Mouse (Mus musculus) skeletal muscle tissue, adult 2 months (tissue): ENCODE data around the gene N4bp2l1.

Experiments used
- DNase-seq: peaks from one replicate; pipeline ENCODE4 v3.0.0-alpha.2; 2012; ENCODE audit warnings: low read depth, low spot score

The N4bp2l1 gene

DNA sequence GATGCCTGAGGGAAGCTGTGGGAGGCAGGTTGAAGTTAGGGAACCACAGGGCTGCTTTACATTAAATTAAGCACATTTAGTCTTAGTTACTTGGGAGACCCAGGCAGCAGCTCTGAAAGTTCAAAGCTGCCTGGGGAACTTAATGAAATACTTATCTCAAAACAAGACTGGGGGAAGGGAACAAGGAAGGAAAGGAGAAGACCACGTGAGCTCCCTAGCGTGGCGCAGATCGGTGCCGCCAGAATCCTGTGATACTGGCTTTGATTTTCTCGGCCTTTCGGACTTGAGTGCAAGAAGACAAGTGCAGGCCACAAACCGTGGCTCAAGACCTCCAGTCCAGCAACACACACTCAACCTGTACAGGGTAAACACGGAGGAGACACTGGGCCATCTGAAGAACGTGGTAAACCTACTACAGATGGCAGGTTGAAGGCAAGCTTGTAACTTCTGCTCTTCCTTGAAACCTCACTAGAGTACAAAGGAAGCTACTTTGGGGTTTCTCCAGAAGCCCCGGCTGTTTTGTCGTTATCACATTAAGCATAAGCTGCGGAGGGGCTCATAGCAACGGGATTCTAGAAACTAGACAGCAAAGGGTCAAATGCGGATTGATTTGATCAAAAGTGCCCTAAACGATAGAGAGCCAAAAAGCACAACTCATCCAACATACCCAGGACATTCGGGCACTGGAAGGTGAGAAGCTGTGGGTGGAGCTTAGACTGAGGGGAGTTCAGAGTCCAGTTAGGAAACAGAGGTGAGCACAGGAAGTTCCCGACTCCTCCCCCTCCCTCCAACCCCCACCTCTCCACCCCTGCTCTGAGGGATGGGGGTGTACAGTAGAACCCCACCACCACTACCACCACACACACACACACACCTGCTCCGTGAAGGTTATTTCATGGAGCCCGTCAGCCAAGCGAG is 1.5 kb upstream of the N4bp2l1 start:
- DNase-seq: no peak

DNA sequence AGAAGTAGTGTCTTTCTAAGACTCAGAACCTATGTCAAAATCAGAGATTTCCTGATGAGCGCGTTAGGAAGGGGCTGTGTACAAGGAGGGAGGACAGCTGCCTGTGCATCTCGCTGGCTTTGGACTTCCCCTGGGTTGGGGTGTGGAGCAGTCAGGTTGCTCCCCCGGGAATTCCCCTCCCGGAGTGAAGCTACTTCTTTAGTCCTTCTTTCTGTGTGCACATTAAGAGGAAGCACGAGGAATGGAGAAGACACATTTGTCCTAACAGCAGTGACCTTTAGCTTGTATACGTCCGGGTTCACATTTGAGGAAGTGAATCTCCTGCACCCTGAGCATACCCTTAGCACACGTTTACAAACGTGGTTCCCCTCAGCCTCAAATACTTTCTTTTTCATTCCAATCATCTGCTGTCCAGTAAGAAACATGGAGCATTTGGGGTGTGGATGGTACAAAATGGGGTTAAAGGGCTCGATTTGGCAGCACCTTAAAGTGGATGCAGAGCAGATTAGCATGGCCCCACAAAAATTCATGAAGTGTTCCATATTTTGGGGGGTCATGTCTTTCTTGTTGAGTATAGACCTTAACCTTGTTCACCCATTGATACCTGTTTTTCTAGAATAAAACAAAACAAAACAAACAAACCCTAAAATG is 1.5 kb downstream of the N4bp2l1 start:
- DNase-seq: no peak

DNA sequence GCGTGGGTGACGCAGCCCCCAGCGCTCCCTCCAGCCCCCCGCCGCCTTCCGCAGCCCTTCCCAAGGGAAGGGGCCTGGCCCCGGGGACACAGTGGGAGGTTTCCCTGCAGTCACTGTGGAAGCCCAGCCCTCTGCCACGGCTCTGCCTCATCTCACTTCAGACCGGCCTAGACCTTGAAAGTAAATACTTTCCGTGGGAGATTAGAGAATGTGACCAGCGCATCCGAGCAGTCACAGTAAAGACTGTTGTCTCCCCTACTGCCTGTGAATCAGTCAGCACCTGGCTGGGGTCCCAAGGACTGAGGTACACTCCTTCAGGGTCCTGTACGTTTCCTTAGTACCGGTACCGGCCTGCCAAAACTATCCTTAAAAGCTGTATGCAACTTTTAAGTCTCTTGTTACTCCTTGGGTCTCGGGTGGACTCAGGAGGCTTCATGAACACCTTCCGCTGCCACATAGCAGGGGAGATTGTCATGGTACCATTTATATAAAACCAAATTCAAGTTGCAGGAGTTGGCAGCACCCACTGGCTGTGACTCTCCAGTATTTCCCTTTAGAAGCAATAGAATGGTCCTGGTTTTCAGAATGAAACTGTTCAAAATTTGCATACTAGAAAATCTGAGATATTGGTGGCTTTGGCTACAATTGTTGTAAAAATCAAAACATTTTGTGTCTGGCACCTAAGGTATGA is 2.2 kb downstream of the N4bp2l1 start:
- no peak for DNase-seq

DNA sequence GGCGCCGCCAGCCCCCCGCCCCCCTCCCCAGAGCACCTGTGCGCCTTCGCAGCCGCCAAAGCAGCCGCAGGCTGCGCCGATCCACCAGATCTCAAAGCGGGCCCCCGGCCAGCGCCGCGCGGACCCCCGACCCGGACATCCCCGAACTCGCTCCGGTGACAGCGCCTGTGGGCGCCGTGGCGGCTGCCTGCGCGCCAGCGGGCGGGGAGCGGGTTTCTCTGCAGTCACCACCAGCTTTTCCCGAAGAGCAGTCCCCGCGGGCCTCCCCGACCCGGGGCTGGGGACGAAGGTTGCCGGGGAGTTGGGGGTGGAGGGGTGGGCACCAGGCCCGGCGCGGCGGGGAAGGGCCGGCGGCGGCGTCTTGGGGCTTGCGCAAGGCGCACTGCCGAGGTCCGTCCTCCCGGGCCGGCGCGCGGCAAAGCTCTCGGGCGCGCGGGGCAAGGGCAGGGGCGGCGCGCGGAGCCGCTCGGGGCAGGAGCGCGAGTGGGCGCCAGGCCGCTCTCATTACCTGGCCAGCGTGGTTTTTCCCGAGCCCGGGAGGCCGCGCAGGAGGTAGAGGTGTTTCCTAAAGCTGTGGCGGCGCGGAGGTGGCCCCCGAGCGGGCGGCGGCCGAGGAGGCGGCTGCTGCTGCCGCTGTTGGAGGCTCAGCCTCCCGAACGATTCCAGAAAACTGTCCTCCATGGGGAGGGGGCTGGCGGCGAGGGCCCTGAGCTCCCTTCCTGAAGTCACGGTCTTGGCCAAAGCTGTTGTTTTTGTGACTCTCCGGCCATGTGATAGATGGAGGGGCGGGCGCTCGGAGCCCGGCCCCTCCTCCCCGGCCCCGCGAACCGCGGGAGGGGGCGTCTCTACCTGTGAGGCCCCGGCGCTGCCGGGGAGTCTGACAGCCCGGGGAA is 3.0 kb downstream of the N4bp2l1 start:
- DNase-seq: no peak

DNA sequence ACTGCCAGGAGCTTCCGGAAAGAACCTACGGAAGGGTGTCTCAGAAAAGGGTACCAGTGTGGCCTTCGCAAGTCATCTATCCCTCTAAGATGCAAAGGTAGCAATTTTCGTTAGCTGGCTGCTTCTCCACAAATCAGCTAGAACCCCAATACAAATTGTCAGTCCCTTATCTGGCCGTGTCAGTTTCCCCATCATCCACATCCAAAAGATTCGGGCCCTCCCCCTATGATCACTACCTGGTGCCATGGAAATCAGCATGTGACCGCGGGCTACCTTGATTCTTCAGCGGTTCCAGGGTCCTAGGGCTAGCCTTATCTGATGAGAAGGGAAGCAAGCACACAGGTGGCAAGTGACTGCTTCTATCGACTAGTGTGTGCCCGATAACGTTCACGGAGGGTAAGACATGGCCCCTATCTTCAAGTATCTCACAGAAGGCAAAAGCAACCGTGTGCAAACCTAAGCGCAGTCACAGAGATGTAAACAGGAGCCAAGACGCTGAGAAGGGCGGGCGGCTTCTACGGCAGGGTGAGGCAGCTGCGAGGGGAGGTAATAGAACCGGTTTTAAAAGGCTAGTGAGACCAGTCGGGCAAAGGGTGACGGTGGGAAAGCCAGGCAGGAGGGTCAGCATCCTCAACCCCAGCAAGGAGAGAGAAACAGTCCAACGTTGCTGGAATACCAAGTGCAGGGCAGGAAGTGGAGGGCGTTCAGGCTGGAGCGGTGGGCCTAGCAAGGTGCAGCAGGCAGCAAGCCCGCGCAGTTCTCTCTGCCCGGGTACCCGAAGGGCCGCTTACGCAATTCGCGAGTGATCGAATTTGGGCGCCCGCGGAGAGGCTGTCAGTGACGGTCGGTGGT is 3.9 kb downstream of the N4bp2l1 start:
- DNase-seq: no peak

DNA sequence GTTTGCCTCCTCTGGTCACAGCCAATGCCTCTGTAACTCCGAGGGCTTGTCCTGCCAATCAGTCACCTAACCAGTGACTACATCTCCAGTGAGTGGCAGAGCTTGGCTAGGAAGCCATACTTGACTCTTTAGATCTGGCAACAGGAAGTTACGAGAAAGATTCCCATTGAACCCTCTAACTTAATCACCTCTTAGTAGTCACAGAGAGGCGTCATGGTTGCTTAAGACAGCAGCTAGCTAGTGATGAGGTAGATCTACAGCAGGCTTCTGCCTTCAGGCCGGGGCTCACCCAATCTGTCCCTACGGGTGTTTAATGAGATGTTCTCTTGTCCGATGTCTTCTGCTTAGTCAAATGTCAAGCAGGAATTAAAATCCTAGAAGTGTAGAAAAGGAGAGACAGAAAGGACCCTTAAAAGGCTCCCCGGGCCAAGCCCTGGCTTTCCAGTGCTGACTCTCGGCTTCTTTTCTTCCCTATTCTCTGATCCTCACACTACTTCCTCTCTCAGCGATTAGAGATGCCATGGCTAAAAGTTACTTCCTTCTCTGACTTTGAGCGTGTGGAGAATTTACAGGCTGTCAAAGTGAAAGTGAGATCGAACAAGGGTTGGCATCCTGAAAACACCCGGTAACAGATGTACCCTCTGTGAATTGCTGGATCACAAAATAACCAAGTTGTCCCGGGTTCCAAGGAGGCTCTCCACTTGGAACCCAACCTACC is 4.6 kb downstream of the N4bp2l1 start:
- no peak for DNase-seq

DNA sequence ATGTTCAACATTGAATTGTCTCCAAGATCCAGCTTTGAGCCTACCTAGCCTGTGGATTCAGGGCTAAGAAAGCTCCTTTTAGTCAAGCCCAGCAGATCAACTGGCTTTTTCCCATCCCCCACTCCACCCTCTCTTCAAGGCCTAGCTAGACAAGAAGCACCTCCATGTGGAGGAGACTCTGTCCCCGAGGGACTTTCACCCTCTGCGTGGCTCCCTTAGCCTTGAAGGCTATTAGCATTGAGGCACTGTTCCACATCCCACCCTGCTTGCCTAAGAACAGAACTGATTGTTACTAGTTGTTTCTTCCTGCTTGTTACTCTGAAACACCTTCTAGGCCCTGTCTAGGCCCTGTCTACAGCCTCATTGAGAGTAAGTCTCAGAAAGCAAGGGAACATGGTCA is 7.0 kb downstream of the N4bp2l1 start:
- DNase-seq: no peak

DNA sequence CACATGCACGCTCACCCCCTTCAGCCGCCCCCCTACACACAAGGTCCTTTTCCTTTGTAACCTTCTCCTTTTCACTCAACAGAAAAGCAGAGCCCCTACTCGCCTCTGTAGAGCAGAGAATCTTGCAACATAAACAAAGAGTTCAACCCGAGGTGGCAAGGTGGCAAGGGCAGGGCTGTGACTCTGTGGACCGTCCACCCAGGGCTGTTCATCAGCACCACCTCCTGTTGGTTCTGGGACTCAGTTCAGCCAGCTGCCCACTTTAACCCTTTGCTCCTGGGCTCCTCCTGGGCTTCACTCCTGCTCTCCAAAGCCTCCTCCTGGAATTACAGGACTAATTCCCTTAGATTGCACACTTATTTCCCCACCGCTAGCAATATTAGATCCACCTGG is 12.7 kb downstream of the N4bp2l1 start:
- DNase-seq: no peak

DNA sequence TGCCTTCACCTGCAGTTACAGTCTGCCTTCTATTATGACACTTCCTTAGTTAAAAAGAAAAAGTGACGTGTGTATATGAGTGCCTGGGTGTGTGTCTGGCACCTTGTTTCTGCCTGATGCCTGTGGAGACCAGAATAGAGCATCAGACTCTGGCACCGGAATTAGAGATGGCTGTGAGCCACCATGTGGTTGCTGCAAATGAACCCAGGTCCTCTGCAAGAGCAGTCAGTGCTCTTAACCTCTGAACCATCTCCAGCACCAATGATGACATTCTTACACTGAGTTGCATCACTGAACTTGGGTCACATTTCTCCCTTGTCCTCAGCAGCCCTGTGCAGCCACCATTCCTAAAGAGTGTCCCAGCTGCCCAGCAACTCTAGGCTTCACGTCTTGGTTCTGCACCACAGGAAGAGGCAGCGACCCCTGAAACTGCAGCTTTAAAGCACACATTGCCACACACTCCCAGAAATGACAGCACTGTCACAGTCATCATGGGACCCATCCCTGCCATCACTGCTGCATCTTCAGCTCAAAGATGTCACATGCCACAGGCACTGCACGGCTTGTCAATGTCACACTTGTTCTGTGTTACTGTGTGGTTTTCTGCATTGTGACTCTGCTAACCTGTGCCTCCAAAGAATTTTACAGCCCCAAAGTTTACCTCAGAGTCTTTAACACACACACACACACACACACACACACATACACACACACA is 13.2 kb downstream of the N4bp2l1 start:
- peak; percentile 47 for DNase-seq

DNA sequence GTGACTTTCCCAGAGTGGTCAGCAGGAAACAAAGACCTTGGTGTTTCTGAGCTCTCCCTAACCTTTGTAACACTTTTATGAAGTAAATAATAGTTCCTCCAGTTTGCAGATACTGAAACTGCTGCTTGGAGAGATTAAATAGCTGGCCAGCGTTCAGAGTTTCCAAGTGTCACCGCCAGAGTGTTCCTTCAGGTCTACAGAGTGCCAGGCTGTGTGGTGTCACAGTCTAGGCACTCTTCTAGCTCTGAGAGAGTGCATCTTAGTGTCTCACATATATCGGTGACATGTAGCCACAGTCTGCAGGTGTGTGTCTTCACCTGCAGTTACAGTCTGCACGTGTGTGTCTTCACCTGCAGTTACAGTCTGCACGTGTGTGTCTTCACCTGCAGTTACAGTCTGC is 13.8 kb downstream of the N4bp2l1 start:
- no peak for DNase-seq

DNA sequence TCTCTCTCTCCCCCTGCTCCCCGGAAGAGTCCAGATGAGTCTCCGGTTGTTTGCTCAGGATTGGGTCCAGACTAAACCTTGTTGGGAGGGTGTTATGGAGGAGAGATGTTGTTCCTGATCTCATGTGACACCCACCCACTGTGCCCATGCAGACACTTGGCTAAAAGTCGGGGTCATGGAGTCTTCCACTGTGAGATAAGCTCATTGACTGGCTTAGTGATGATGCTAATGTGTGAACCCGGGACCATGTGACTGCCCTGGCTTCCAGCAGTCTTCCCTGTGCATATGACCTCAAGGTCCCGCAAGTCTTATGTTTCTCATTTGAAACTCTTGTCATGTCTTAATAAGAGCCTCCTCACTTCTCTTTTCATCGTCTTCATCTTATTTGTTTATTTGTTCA is 15.8 kb downstream of the N4bp2l1 start:
- no peak for DNase-seq

DNA sequence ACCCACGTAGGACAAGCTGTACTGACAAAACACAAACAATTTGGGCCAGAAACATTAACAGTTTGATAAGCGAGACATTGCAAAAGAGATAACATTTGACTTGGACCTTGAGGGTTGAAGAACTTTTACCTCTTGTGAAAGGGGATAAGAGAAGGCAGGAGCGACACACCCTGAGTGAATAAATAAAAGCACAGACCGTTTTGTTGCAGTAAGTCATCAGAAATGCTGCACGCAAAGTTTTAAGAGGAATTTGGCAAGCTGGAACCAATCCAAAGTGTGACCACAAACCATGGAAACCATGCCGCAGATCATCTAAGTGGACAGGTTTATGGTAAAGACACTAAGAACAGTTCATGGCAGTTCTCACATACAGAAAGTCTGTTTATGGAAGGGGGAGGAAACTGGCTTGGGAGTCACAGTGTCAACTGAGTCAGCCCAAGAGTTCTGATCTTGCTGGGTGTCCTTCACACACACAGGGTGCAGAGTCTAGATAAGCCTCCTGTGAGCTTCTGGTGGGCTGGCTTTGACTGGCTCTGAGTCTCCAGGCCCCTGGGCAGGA is 18.3 kb downstream of the N4bp2l1 start:
- DNase-seq: no peak

DNA sequence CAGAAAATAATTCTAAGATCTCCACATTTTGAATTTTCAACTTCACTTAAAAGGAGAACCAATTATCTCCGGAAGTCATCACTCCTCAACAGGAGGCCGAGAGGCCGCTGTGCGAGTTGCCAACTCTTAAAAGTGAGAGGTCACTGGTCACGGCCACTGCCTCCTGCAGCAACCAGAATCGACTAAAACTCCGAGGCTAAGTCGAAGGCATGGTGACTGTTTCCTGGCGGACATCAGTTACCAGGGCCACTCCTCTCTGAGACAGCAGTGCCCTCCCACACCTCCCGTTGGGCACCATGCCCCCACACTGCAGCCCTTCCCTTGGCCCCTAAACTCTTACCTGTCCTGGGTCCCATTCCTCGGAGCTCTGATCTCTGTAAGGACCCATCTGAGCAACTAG is 20.2 kb downstream of the N4bp2l1 start:
- no peak for DNase-seq

DNA sequence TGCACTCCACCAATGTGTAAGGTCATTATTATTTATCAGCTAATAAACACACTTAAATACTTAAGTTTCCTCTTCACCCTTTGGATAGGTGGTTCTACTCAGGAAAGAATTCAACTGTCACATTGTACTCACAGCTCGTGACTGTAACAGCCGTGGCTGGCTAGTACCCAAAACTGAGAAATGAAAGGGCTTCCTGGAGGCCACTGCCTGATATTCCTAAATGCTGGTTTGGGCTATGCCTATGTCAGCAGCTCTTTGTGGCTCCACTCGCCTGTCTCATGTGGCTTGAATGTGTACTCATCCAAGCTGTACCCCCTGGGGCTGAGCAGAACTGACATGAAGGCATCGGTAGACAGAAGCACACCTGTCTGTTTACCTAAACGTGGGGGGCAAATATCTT is 22.1 kb downstream of the N4bp2l1 start:
- DNase-seq: no peak

DNA sequence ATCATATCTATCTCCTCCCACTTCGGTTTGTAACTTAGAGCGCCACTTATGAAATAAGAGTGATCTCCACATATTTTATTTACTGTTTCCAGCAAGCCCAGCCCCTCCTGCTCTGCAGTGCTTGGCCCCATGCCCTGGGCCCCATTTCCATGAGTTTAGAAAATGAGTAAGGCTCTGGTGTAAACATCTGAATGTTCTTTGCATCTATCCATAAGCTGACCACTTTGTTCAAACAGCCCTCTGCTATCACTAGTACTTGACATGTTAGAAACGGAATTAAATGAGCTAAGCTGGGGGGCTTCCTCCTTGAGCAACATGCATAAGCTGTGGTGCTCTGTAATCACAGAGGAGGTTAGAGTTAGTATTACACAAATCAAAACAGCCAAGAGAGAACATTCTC is 22.6 kb downstream of the N4bp2l1 start:
- no peak for DNase-seq

DNA sequence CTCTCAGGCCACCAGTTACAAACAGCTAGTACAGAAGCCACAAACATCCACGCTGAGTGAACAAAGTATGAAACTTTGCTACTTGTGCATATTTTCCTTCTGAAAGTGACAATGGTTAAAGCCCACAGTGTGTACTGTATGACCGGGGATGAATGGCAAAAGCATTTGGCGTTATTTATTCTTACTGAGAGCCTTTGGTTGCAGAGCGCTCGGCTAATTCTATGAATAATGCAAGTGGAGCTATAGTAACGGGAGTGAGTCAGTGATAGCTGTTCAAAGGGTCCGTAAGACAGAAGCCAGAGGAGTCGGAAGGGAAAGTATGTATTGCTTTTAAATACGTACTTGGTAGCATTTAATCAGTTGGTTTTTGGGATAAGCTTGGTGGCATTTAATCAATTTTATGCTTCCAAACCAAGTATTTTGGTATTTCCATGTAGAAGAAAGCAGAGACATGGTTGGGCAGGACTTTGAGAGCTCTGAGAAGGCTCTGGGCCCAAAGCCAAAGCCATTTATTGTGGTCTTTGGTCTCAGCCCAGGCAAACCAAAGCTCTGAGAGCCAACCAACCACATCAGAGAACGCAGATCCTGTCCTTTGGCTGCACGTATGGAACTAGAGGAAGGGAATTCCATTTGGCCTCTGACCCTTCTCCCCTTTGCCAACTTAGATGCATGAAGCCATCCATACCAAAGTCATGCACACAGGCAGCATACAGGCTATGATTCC is 26.3 kb downstream of the N4bp2l1 start:
- no peak for DNase-seq

DNA sequence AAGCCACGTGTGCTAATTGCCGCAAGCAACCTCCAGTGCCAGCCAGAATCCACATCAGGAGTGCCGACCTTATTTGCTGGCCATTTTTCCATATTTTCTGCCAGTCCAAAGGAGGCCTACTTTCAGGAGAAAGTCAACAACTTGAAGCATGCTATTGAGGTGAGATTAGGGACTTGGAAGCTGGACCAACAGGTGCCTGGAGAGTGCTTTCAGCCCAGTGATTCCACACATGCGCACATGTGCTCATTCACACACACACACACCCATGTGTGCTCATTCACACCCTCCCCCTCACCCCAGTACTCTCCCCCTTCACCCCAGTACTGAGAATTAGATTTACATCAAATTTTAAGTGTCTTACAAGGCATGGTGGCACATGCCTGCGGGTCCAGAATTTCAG is 30.0 kb downstream of the N4bp2l1 start:
- DNase-seq: no peak

DNA sequence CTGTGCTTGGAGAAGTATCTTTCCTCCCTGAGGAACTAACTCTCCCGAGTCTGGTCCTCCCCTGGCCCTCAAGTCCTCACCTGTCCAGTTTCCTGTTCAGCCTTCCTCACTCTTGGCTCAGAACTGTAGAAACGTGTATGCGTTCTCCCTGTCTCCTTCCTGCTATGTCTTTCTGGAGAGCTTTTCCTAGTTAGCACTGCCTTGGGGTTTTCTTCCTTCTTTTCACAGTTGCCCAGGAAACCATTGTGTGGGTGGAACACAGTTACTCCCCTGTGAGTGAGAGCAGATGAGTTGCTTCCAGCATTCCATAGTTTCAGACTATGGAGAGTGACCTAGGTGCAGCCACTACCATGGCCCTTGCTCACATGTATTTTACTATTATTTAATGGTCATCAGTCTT is 30.8 kb downstream of the N4bp2l1 start:
- no peak for DNase-seq
